Comparison of ENCODE assay signal across 12 mouse cellular contexts in genomic region chr7:122477566-122478564, GRCm38 (mm10).
DNase-seq lines count a peak whose midpoint lies in the region; ATAC-seq and TF ChIP-seq lines count a peak whose summit lies in the region.
"Had no signal": no experiment of that assay in that cellular context is flagged by ENCODE, and none has a peak within 500 bp of the region (broad histone marks: within the 10 kb centered on the region; RNA-seq: fewer than 3 reads in every experiment).

No protein-coding gene starts in this region.

- H3K36me3 ChIP-seq in ES-Bruce4 (ENCODE audit: control insufficient read depth, insufficient read depth, low read length, poor library complexity, severe bottlenecking) (no peaks in the 10 kb centered on the region), ES-E14 (ENCODE audit: control insufficient read depth, insufficient read depth, low read length, poor library complexity, severe bottlenecking) (no peaks in the 10 kb centered on the region)
- no peaks in the 10 kb centered on the region for H3K36me3 ChIP-seq in forebrain, embryonic 13.5 days (ENCODE audit: poor library complexity, severe bottlenecking)
- H3K36me3 ChIP-seq in midbrain, embryonic 11.5 days (ENCODE audit: control insufficient read depth, insufficient read depth, low read length): no peaks in the 10 kb centered on the region
- H3K36me3 ChIP-seq in liver, embryonic 11.5 days (ENCODE audit: control insufficient read depth, insufficient read depth, low read length): no peaks in the 10 kb centered on the region
- H3K36me3 ChIP-seq: embryonic facial prominence, embryonic 12.5 days; limb, embryonic 12.5 days had no signal

- H3K27me3 ChIP-seq in ES-Bruce4 (ENCODE audit: control insufficient read depth, insufficient read depth, low read length, poor library complexity, severe bottlenecking): no peaks in the 10 kb centered on the region
- no peaks in the 10 kb centered on the region for H3K27me3 ChIP-seq in forebrain, embryonic 13.5 days
- no peaks in the 10 kb centered on the region for H3K27me3 ChIP-seq in midbrain, embryonic 11.5 days (ENCODE audit: control insufficient read depth, insufficient read depth, low read length)
- H3K27me3 ChIP-seq in liver, embryonic 11.5 days (replicated peaks; ENCODE audit: control insufficient read depth, insufficient read depth, low read length): no peaks in the 10 kb centered on the region
- H3K27me3 ChIP-seq: embryonic facial prominence, embryonic 12.5 days had no signal

- H3K4me2 ChIP-seq in forebrain, embryonic 13.5 days: peak overlapping the region; percentile 48
- H3K4me2 ChIP-seq in midbrain, embryonic 11.5 days: peak overlapping the region; percentile 14
- no peak overlapping the region for H3K4me2 ChIP-seq in liver, embryonic 11.5 days
- H3K4me2 ChIP-seq: embryonic facial prominence, embryonic 12.5 days; limb, embryonic 12.5 days had no signal

- peak; percentile 22 for DNase-seq in ES-E14 (ENCODE audit: low read depth, low spot score)
- peak; percentile 91 for DNase-seq in midbrain, embryonic 11.5 days (ENCODE audit: low spot score, missing footprints)
- no peak for DNase-seq in liver, embryonic 11.5 days (ENCODE audit: low spot score)
- no peak for DNase-seq in gastrocnemius, adult 2 months
- no peak for DNase-seq in right cerebral cortex, postnatal 25 days
- no peak for DNase-seq in gastrocnemius, postnatal 14 days
- DNase-seq: kidney, postnatal 4 days; lung, postnatal 10 days had no signal

- H3K4me1 ChIP-seq in ES-Bruce4 (ENCODE audit: control insufficient read depth, insufficient read depth, low read length): no peaks in the 10 kb centered on the region
- peaks cover 5 to 6% of the 10 kb centered on the region in 2 experiments for H3K4me1 ChIP-seq in ES-E14 (ENCODE audit: control insufficient read depth in 2 of 2, insufficient read depth in 2 of 2, low read length in 2 of 2, poor library complexity in 1 of 2)
- H3K4me1 ChIP-seq in forebrain, embryonic 13.5 days: peaks cover 30% of the 10 kb centered on the region
- H3K4me1 ChIP-seq in midbrain, embryonic 11.5 days (ENCODE audit: control insufficient read depth, insufficient read depth, low read length): peaks cover 22% of the 10 kb centered on the region
- no peaks in the 10 kb centered on the region for H3K4me1 ChIP-seq in liver, embryonic 11.5 days (replicated peaks; ENCODE audit: control insufficient read depth, insufficient read depth, low read length)
- H3K4me1 ChIP-seq: limb, embryonic 12.5 days had no signal

- 5% methylated on average over 21 of the region's 21 CpGs for WGBS in forebrain, embryonic 13.5 days
- 7% methylated on average over 21 of the region's 21 CpGs for WGBS in midbrain, embryonic 11.5 days
- 31% methylated on average over 21 of the region's 21 CpGs for WGBS in liver, embryonic 11.5 days

- TF ChIP-seq CTCF in ES-Bruce4 (IDR thresholded peaks at IDR 0.05; ENCODE audit: low read depth, low read length): no peak
- TF ChIP-seq CTCF in gastrocnemius, adult 2 months (IDR thresholded peaks at IDR 0.05): no peak

- no peak for TF ChIP-seq POLR2A in ES-Bruce4 (IDR thresholded peaks at IDR 0.05; ENCODE audit: insufficient read depth, low read length)

- peak; percentile 88 for ATAC-seq in forebrain, embryonic 13.5 days
- peak; percentile 81 for ATAC-seq in midbrain, embryonic 11.5 days (ENCODE audit: low FRiP score)
- no peak for ATAC-seq in liver, embryonic 11.5 days (replicated peaks; ENCODE audit: low FRiP score)

- H3K4me3 ChIP-seq in ES-Bruce4 (ENCODE audit: low read depth, low read length): no peak overlapping the region
- no peak overlapping the region for H3K4me3 ChIP-seq in ES-E14 (ENCODE audit: insufficient read depth in 1 of 2, low read depth in 1 of 2, low read length in 2 of 2, poor library complexity in 1 of 2, severe bottlenecking in 1 of 2)
- H3K4me3 ChIP-seq in forebrain, embryonic 13.5 days: no peak overlapping the region
- H3K4me3 ChIP-seq in midbrain, embryonic 11.5 days (ENCODE audit: low read depth, low read length): no peak overlapping the region
- H3K4me3 ChIP-seq in liver, embryonic 11.5 days (ENCODE audit: low read depth, low read length): no peak overlapping the region
- no peak overlapping the region for H3K4me3 ChIP-seq in gastrocnemius, adult 2 months
- H3K4me3 ChIP-seq: embryonic facial prominence, embryonic 12.5 days; limb, embryonic 12.5 days had no signal

- in situ Hi-C loops in ES-E14 (cut with MboI; ENCODE audit: low sequenced_read_pairs in 2 of 2, unreplicated experiment in 2 of 2): no loop called here

- peak overlapping the region; percentile 17; the same call in 1 of the 2 replicates for H3K27ac ChIP-seq in ES-Bruce4 (ENCODE audit: insufficient read depth, low read length)
- no peak overlapping the region for H3K27ac ChIP-seq in ES-E14 (ENCODE audit: insufficient read depth, low read depth, low read length, poor library complexity, severe bottlenecking)
- H3K27ac ChIP-seq in forebrain, embryonic 13.5 days: peak overlapping the region; percentile 95
- H3K27ac ChIP-seq in midbrain, embryonic 11.5 days (ENCODE audit: low read depth, low read length): peak overlapping the region; percentile 77
- H3K27ac ChIP-seq in liver, embryonic 11.5 days (ENCODE audit: low read depth, low read length): no peak overlapping the region
- no peak overlapping the region for H3K27ac ChIP-seq in gastrocnemius, adult 2 months
- H3K27ac ChIP-seq: embryonic facial prominence, embryonic 12.5 days; limb, embryonic 12.5 days had no signal

- peak; percentile 77 for TF ChIP-seq EP300 in ES-Bruce4 (IDR thresholded peaks at IDR 0.05; ENCODE audit: insufficient read depth, low read depth, low read length)

- intact Hi-C loops in gastrocnemius, adult 2 months (cut with DNase I): loop anchor here (10.0 kb wide), 1 partner anchor 197 kb away; the partner anchor contains the start of gene Cacng3
- intact Hi-C loops in gastrocnemius, postnatal 14 days (cut with DNase I; ENCODE audit: low total_unique reads): no loop called here

- H3K9ac ChIP-seq in ES-Bruce4 (ENCODE audit: low read depth, poor library complexity, severe bottlenecking): no peak overlapping the region
- H3K9ac ChIP-seq in ES-E14 (ENCODE audit: insufficient read depth, low read depth, low read length, poor library complexity, severe bottlenecking): no peak overlapping the region
- peak overlapping the region; percentile 35; the same call in 1 of the 2 replicates for H3K9ac ChIP-seq in forebrain, embryonic 13.5 days
- peak overlapping the region; percentile 4; the same call in 1 of the 2 replicates for H3K9ac ChIP-seq in midbrain, embryonic 11.5 days (ENCODE audit: low read length)
- H3K9ac ChIP-seq in liver, embryonic 11.5 days (ENCODE audit: low read depth, low read length): no peak overlapping the region
- H3K9ac ChIP-seq: embryonic facial prominence, embryonic 12.5 days; limb, embryonic 12.5 days had no signal

- H3K9me3 ChIP-seq in ES-Bruce4 (replicated peaks; ENCODE audit: control insufficient read depth, insufficient read depth, low read length, poor library complexity, severe bottlenecking): peaks cover 4% of the 10 kb centered on the region
- H3K9me3 ChIP-seq in ES-E14 (ENCODE audit: control insufficient read depth, insufficient read depth, low read depth, low read length): no peaks in the 10 kb centered on the region
- H3K9me3 ChIP-seq in forebrain, embryonic 13.5 days (replicated peaks): peaks cover 5% of the 10 kb centered on the region
- H3K9me3 ChIP-seq in midbrain, embryonic 11.5 days (ENCODE audit: control insufficient read depth, low read length): peaks cover 3% of the 10 kb centered on the region; the same call in 1 of the 2 replicates
- peaks cover 3% of the 10 kb centered on the region; the same call in 1 of the 2 replicates for H3K9me3 ChIP-seq in liver, embryonic 11.5 days (ENCODE audit: control insufficient read depth, low read length)
- H3K9me3 ChIP-seq: embryonic facial prominence, embryonic 12.5 days had no signal

TF ChIP-seq in ES-E14, 5 proteins besides CTCF, POLR2A, EP300 and RAD21:
- TF ChIP-seq CHD2 (IDR thresholded peaks at IDR 0.05; ENCODE audit: low read depth, low read length): no peak
- TF ChIP-seq ZNF384 (IDR thresholded peaks at IDR 0.05; ENCODE audit: low read depth, low read length): no peak
- TF ChIP-seq MAFK (IDR thresholded peaks at IDR 0.05; ENCODE audit: insufficient read depth, low read depth, low read length): no peak
- TF ChIP-seq ZC3H11A (IDR thresholded peaks at IDR 0.05; ENCODE audit: borderline replicate concordance, low read depth, low read length): no peak
- TF ChIP-seq HCFC1 (IDR thresholded peaks at IDR 0.05; ENCODE audit: borderline replicate concordance, insufficient read depth, low read length): no peak

Comparison
In these comparisons a context has a peak if more than half of its experiments do, and no peak if none do; other contexts are left out.
1. H3K27ac ChIP-seq: peak in ES-Bruce4 (single experiment), forebrain, embryonic 13.5 days (single experiment) and midbrain, embryonic 11.5 days (single experiment); none in ES-E14 (single experiment), liver, embryonic 11.5 days (single experiment) and gastrocnemius, adult 2 months (single experiment).
2. H3K9ac ChIP-seq: peak in forebrain, embryonic 13.5 days (single experiment) and midbrain, embryonic 11.5 days (single experiment); none in ES-Bruce4 (single experiment), ES-E14 (single experiment) and liver, embryonic 11.5 days (single experiment).
3. DNase-seq: peak in ES-E14 (single experiment) and midbrain, embryonic 11.5 days (single experiment); none in liver, embryonic 11.5 days (single experiment), gastrocnemius, adult 2 months (single experiment), right cerebral cortex, postnatal 25 days (single experiment) and gastrocnemius, postnatal 14 days (single experiment).